Comparison of ENCODE assay signal across 25 mouse cellular contexts in genomic region chr1:72839356-72839755, GRCm38 (mm10). TPM values are rescaled to one million over a fixed set of nuclear protein-coding genes. Genes with fewer than 3 reads are reported as not detected.
DNase-seq lines count a peak whose midpoint lies in the region; ATAC-seq lines count a peak whose summit lies in the region.
"Had no signal": no experiment of that assay in that cellular context is flagged by ENCODE, and none has a peak within 500 bp of the region (broad histone marks: within the 10 kb centered on the region; RNA-seq: fewer than 3 reads in every experiment).

No protein-coding gene starts in this region.

- H3K4me2 ChIP-seq in heart, embryonic 13.5 days = peak overlapping the region; percentile 3; the same call in 1 of the 2 replicates
- H3K4me2 ChIP-seq: midbrain, embryonic 13.5 days; neural tube, embryonic 13.5 days; stomach, embryonic 15.5 days had no signal

- no peaks in the 10 kb centered on the region for H3K36me3 ChIP-seq in heart, embryonic 13.5 days

- no peak overlapping the region for H3K9ac ChIP-seq in heart, embryonic 13.5 days
- H3K9ac ChIP-seq: forebrain, postnatal 0 days; liver, postnatal 0 days; midbrain, embryonic 13.5 days; neural tube, embryonic 13.5 days; stomach, embryonic 15.5 days had no signal

- 38% methylated on average over 8 of the region's 8 CpGs for WGBS in heart, embryonic 13.5 days

- H3K27ac ChIP-seq in heart, embryonic 13.5 days (replicated peaks) = peak overlapping the region; percentile 22; the same call in 1 of the 2 replicates
- H3K27ac ChIP-seq: forebrain, embryonic 10.5 days; heart, adult 2 months; hindbrain, embryonic 10.5 days; midbrain, embryonic 13.5 days; neural tube, embryonic 13.5 days; stomach, embryonic 15.5 days had no signal

- intact Hi-C loops in heart, postnatal 36 days (cut with DNase I) = no loop called here

- H3K9me3 ChIP-seq in heart, embryonic 13.5 days = no peaks in the 10 kb centered on the region
- H3K9me3 ChIP-seq: forebrain, embryonic 10.5 days; hindbrain, embryonic 10.5 days; midbrain, embryonic 13.5 days; neural tube, embryonic 13.5 days; stomach, embryonic 15.5 days had no signal

- H3K4me1 ChIP-seq in heart, embryonic 13.5 days = peaks cover 19% of the 10 kb centered on the region
- H3K4me1 ChIP-seq: hindbrain, embryonic 10.5 days; midbrain, embryonic 13.5 days; stomach, embryonic 15.5 days had no signal

- no peaks in the 10 kb centered on the region for H3K27me3 ChIP-seq in heart, embryonic 13.5 days (replicated peaks)
- H3K27me3 ChIP-seq: midbrain, embryonic 13.5 days; neural tube, embryonic 13.5 days; stomach, embryonic 15.5 days had no signal

- no peak for ATAC-seq in heart, embryonic 13.5 days (ENCODE audit: extremely low read depth, insufficient number of reproducible peaks, low FRiP score, low TSS enrichment)
- ATAC-seq: activated CD4-positive, CD25-positive, alpha-beta regulatory T cell, adult 4 months; forebrain, postnatal 0 days; liver, postnatal 0 days; midbrain, embryonic 13.5 days had no signal

- no peak overlapping the region for H3K4me3 ChIP-seq in heart, embryonic 13.5 days
- H3K4me3 ChIP-seq: forebrain, embryonic 10.5 days; heart, adult 2 months; hindbrain, embryonic 10.5 days; midbrain, embryonic 13.5 days; neural tube, embryonic 13.5 days; stomach, embryonic 15.5 days had no signal

- no peak for DNase-seq in heart, postnatal 36 days
- DNase-seq in ovary, adult 18-20 months (ENCODE audit: low spot score) = peak; percentile 48
- DNase-seq in ovary, postnatal 10 days (ENCODE audit: low spot score) = no peak
- peak; percentile 50 for DNase-seq in adrenal gland, postnatal 10 days
- no peak for DNase-seq in adipocyte (ENCODE audit: low spot score)
- no peak for DNase-seq in embryo, embryonic 11 days
- DNase-seq: B cell, adult 2 months; cerebellum, adult 11 months; cerebellum, postnatal 10 days; forebrain, postnatal 0 days; gastrocnemius, postnatal 10 days; heart, adult 2 months; kidney, adult 11 months; liver, postnatal 0 days; lung, postnatal 14 days; right cerebral cortex, postnatal 25 days; thymus, adult 2 months had no signal

RNA-seq across cellular contexts. Expression of gene Igfbp2, which starts 15.1 kb away (rescaled TPM):
- 85.0 and 87.3 TPM in 2 replicates for polyA plus RNA-seq in heart, embryonic 13.5 days (2015; fragmentation: Nextera tagmentation; extraction: Ambion mirVana)
- total RNA-seq in heart, postnatal 36 days (2021) = under 1 TPM in 1 of 2 experiments, not detected in 1; 0.22 TPM
- total RNA-seq in adrenal gland, postnatal 10 days (2021) = 100 to 1,000 TPM; 210 to 501 TPM
- total RNA-seq: megakaryocyte, adult 5-6 weeks had no signal
- polyA plus RNA-seq: activated CD4-positive, CD25-positive, alpha-beta regulatory T cell, adult 4 months had no signal

RNA-seq across cellular contexts. Expression of gene Igfbp5, which starts 35.3 kb away (rescaled TPM):
- 110 and 126 TPM in 2 replicates for polyA plus RNA-seq in heart, embryonic 13.5 days (2015; fragmentation: Nextera tagmentation; extraction: Ambion mirVana)
- total RNA-seq in heart, postnatal 36 days (2021) = 100 to 1,000 TPM in 1 of 2 experiments, 10 to 100 TPM in 1; 95.6 to 123 TPM
- total RNA-seq in adrenal gland, postnatal 10 days (2021) = 100 to 1,000 TPM in 1 of 2 experiments, 10 to 100 TPM in 1; 85.9 to 120 TPM
- polyA plus RNA-seq: activated CD4-positive, CD25-positive, alpha-beta regulatory T cell, adult 4 months had no signal

Comparison
In these comparisons a context has a peak if more than half of its experiments do, and no peak if none do; other contexts are left out.
1. DNase-seq: peak in ovary, adult 18-20 months (single experiment) and adrenal gland, postnatal 10 days (single experiment); none in heart, postnatal 36 days (0 of 2), ovary, postnatal 10 days (single experiment), adipocyte (single experiment) and embryo, embryonic 11 days (single experiment).
2. RNA of gene Igfbp2, which starts 15.1 kb away (total RNA-seq): 210 to 501 TPM in adrenal gland, postnatal 10 days; 0.22 TPM in heart, postnatal 36 days; every median in the first group is over 100 times any median in the second.